Mouse (Mus musculus) ES-Bruce4 (cell line): Measurements from ENCODE around the gene Hdac9. TPM values are rescaled to one million over a fixed set of nuclear protein-coding genes. Genes with fewer than 3 reads are reported as not detected.

Source experiments
- H3K27ac ChIP-seq: 2 replicates; pipeline ENCODE4 v1.5.1; 2012; ENCODE audit warnings: low read length, inconsistent platforms; ENCODE audit not compliant: insufficient read depth
- H3K27me3 ChIP-seq: 2 replicates; pipeline ENCODE4 v1.6.1; 2012; ENCODE audit warnings: mild to moderate bottlenecking, low read length, inconsistent platforms; ENCODE audit not compliant: control insufficient read depth, poor library complexity, insufficient read depth, severe bottlenecking
- H3K36me3 ChIP-seq: 2 replicates; pipeline ENCODE4 v1.6.1; 2012; ENCODE audit warnings: inconsistent platforms, mild to moderate bottlenecking, low read length, moderate library complexity; ENCODE audit not compliant: control insufficient read depth, poor library complexity, insufficient read depth, severe bottlenecking
- H3K4me1 ChIP-seq: one replicate; pipeline ENCODE4 v1.8.1; 2011; ENCODE audit warnings: low read length; ENCODE audit not compliant: control insufficient read depth, insufficient read depth
- H3K4me3 ChIP-seq: 2 replicates; pipeline ENCODE4 v1.5.1; 2011; ENCODE audit warnings: low read depth, mild to moderate bottlenecking, low read length
- H3K9ac ChIP-seq: 2 replicates; pipeline ENCODE4 v1.6.1; 2012; ENCODE audit warnings: low read depth, mild to moderate bottlenecking, inconsistent platforms; ENCODE audit not compliant: poor library complexity, severe bottlenecking
- H3K9me3 ChIP-seq: replicated peaks from 2 replicates; pipeline ENCODE4 v1.6.1; 2012; ENCODE audit warnings: mild to moderate bottlenecking, low read length, inconsistent platforms; ENCODE audit not compliant: control insufficient read depth, poor library complexity, insufficient read depth, severe bottlenecking
- CTCF ChIP-seq: IDR thresholded peaks from one replicate; pipeline ENCODE4 v1.8.1; 2011; ENCODE audit warnings: low read depth, low read length
- EP300 ChIP-seq: IDR thresholded peaks from 2 replicates; pipeline ENCODE4 v1.6.1; 2011; ENCODE audit warnings: low read depth, low read length; ENCODE audit not compliant: insufficient read depth
- POLR2A ChIP-seq: IDR thresholded peaks from one replicate; pipeline ENCODE4 v1.8.1; 2011; ENCODE audit warnings: low read length; ENCODE audit not compliant: insufficient read depth
- polyA plus RNA-seq: library from polyadenylated mRNA; stranded (reverse); fragments of >200 nt; gene quantifications from 2 replicates; pipeline ENCODE4 v1.2.4, GENCODE M21; 2011; ENCODE audit warnings: low read depth; ENCODE audit not compliant: missing spikeins, insufficient read depth, insufficient read length

The Hdac9 gene
- polyA plus RNA-seq, 1 experiment: 1.6 TPM

DNA sequence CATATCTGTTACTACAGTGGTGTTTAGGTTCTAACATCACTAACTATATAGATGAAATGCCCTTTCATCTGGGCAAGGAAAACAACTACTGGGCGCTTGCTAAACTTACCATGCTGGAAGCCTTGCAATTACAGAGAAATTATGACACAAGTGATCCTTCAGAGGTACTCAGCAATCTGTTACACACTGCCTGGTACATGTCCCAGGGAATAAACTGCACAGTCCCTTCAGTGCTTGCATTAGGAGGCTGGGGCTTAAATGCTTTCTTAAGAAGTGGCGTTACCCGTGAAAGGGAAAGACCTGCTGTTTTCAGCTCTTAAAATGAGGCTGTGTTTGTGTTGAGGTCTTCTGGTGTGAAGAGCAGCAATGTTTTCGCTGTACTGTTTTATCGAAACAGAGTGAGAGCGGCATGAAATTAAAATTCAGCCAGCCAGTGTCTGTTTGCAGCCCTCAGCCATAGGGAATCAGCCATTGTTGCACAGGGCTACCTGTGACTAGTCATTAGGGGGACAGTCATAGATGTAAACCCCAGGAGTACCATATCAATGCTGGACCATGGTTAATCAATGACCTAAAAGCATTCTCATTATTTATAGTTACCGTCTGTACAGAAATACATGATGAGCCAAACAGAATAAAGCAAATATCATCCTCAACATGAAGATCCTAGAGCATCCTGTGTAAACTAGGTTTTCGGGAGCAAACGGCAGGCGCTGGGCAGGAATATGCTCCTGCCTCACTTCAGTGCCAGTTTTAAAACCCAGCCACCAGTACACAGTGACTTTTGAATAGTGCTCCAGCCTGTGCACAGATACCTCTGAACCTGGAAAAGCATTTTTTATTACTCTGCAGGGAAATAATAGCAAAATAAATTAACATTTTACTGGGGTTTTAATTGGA, 125.4 kb downstream of the Hdac9 start:
- Histone ChIP-seq H3K9ac (no peak overlapping the region), H3K9me3 (no peaks in the 10 kb centered on the region; the same call in 1 of the 2 replicates), H3K4me1 (no peaks in the 10 kb centered on the region), H3K4me3 (no peak overlapping the region), H3K27me3 (no peaks in the 10 kb centered on the region), H3K27ac (no peak overlapping the region), H3K36me3 (no peaks in the 10 kb centered on the region)
- TF ChIP-seq EP300: no peak
- no peak for TF ChIP-seq POLR2A
- no peak for TF ChIP-seq CTCF

DNA sequence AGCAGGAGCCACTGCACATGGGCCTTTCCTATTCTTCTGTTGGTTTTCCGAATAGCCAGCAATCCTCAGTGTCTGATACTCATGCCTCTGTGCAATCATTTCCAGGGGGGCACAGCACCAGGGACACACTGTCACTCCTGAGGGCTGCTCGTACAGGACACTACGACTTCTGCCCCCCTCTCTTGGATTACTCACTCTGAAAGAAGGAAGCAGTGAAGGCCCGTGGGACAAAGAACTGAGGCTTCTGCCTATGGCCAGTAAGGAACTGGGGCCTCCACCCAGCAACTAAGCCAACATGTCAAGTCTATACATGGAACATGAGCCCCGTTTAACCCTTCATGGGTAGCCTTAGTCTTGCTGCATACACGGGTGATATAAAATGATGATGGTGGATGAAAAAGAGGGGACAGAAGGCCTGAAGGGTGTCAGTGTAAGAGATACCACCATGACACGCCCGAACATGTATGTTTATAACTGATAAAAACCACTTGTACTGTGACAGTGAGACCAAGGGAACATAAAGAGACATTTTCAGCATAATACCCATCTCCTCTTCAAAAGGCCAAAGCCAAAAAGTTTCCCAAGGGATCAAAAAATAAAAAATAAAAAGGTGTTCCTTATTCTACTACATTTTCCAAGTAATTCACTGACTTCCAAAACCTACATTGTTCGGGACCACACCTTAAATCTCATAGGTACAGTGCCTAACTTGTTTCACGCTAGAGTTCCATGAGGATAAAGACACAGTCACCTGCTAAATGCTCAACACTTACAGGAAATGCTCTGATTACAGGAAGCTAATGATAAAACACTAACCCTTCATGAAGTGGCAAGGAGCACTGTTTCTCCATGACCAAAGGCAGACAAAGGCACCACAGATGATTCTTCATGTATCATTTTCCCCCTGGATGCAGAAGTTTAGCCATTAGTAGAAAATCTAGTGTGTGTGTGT, 127.6 kb downstream of the Hdac9 start:
- Histone ChIP-seq H3K9ac (no peak overlapping the region), H3K4me1 (no peaks in the 10 kb centered on the region), H3K4me3 (no peak overlapping the region), H3K27ac (no peak overlapping the region), H3K36me3 (no peaks in the 10 kb centered on the region), H3K27me3 (no peaks in the 10 kb centered on the region), H3K9me3 (no peaks in the 10 kb centered on the region; the same call in 1 of the 2 replicates)
- TF ChIP-seq CTCF: no peak
- no peak for TF ChIP-seq EP300
- no peak for TF ChIP-seq POLR2A

DNA sequence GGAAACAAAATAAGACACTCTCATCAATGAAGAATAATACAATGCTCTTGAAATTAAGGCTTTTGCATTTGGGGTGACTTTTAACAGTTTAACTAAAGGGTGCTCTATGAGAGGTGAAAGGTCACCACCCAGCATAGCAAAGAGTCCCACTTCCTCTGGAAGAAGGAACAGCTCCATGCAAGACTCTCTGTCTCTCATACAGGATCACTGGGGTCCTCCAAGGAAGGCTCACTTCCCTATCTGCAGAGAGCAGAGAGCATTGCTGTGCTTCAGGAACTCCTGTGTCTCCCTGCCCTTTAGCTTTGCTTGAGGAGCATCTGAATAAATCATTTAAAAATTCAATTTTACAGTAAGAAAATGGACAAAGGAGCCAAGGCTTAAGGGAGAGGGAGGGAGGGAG, 129.5 kb downstream of the Hdac9 start:
- TF ChIP-seq EP300 (no peak), CTCF (no peak), POLR2A (no peak)
- no peaks in the 10 kb centered on the region for H3K4me1 ChIP-seq
- no peaks in the 10 kb centered on the region; the same call in 1 of the 2 replicates for H3K9me3 ChIP-seq
- H3K9ac ChIP-seq: no peak overlapping the region
- H3K4me3 ChIP-seq: no peak overlapping the region
- no peaks in the 10 kb centered on the region for H3K27me3 ChIP-seq
- no peak overlapping the region for H3K27ac ChIP-seq
- no peaks in the 10 kb centered on the region for H3K36me3 ChIP-seq

DNA sequence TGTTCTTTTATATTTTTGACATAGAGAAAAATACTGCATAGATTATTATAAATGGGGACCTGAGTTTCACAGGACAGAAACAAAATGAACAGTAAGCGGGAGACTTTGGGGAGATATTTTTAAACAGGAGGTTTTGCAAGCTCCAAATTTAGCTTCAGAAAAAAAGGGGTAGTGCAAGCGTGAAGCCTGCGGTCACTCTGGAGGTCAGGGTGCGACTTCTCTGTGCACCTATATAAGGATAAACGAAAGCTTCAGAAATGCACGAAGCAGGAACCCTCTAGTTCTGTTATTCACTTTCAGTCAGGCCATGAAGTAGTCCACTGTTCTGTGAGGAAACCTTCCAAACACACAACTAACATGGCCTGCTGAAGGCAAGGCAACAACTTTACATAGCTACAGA, 133.3 kb downstream of the Hdac9 start:
- no peaks in the 10 kb centered on the region for H3K27me3 ChIP-seq
- no peaks in the 10 kb centered on the region for H3K36me3 ChIP-seq
- H3K4me1 ChIP-seq: no peaks in the 10 kb centered on the region
- no peak overlapping the region for H3K9ac ChIP-seq
- TF ChIP-seq CTCF (no peak), EP300 (no peak), POLR2A (no peak)
- H3K4me3 ChIP-seq: no peak overlapping the region
- no peak overlapping the region for H3K27ac ChIP-seq
- H3K9me3 ChIP-seq: no peaks in the 10 kb centered on the region

DNA sequence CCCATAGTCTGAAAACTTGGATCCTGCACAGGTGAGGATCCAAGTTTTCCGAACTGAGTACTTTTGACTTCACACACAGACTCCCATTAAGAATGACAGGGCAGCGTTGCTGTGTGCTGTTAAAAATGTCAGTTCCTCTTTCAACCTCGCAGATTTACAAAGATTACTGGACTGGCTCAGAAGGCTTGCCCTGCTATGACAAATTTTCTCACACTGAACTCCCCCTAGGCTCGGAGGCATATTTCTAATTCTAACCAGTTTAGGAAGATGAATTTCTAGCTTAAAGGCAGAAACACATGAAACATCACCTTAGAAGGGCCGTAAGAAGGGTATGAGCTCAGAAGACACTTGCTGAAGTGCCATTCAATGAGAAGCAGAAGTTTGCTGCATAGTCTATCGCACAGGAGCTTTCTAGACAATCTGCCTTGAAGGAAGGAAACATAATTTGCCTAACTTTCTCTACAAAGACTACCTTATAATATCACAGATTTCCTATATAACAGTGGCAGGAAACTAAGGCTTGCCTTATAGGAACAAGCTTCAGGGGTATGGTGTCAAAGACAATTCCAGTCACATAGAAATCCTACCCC, 137.4 kb downstream of the Hdac9 start:
- Histone ChIP-seq H3K9ac (no peak overlapping the region), H3K27me3 (no peaks in the 10 kb centered on the region), H3K9me3 (no peaks in the 10 kb centered on the region; the same call in 1 of the 2 replicates), H3K4me3 (no peak overlapping the region), H3K4me1 (no peaks in the 10 kb centered on the region), H3K27ac (no peak overlapping the region), H3K36me3 (no peaks in the 10 kb centered on the region)
- TF ChIP-seq EP300 (no peak), POLR2A (no peak), CTCF (no peak)
